Mouse (Mus musculus) liver, embryonic 16.5 days (tissue): ENCODE measurements at regions not wholly inside any gene's neighbourhood (a gene's known extent, or its start where the extent isn't known, plus 50 kb on each side); places are given as distances from the start of the nearest gene placed in this dataset.

Experiments
- ATAC-seq: fragments of 200-750 bp; cut with Nextera tagmentation; 2 replicates; pipeline ENCODE4 v1.8.0; 2017; ENCODE audit warnings: low read depth, mild to moderate bottlenecking, moderate number of reproducible peaks, moderate library complexity
- H3K27ac ChIP-seq: fragments of 300-500 bp; sonication (generic); 2 replicates; pipeline ENCODE4 v1.5.1; 2014; ENCODE audit warnings: mild to moderate bottlenecking, low read length
- H3K27me3 ChIP-seq: fragments of 300-500 bp; sonication (generic); 2 replicates; pipeline ENCODE4 v1.6.1; 2014; ENCODE audit warnings: low read depth, low read length, mixed read lengths; ENCODE audit not compliant: control insufficient read depth, insufficient read depth
- H3K36me3 ChIP-seq: fragments of 300-500 bp; sonication (generic); 2 replicates; pipeline ENCODE4 v1.6.1; 2014; ENCODE audit warnings: mild to moderate bottlenecking; ENCODE audit not compliant: control insufficient read depth, insufficient read depth
- H3K4me1 ChIP-seq: fragments of 300-500 bp; sonication (generic); 2 replicates; pipeline ENCODE4 v1.6.1; 2014; ENCODE audit warnings: low read depth, low read length, mixed read lengths; ENCODE audit not compliant: control insufficient read depth
- H3K4me2 ChIP-seq: fragments of 300-500 bp; sonication (generic); 2 replicates; pipeline ENCODE4 v1.6.1; 2014; ENCODE audit warnings: low read depth, low read length, mixed read lengths
- H3K4me3 ChIP-seq: fragments of 300-500 bp; sonication (generic); 2 replicates; pipeline ENCODE4 v1.5.1; 2014; ENCODE audit warnings: low read depth, mild to moderate bottlenecking, low read length
- H3K9ac ChIP-seq: fragments of 300-500 bp; sonication (generic); 2 replicates; pipeline ENCODE4 v1.6.1; 2014; ENCODE audit warnings: low read depth, low read length
- H3K9me3 ChIP-seq: fragments of 300-500 bp; sonication (generic); replicated peaks from 2 replicates; pipeline ENCODE4 v1.6.1; 2016; ENCODE audit warnings: low read length; ENCODE audit not compliant: control insufficient read depth
- WGBS: fragments of 180-500 bp; shearing (Covaris S2); extraction: QIAGEN DNeasy Blood & Tissue Kit; methylation state at CpG from one replicate; pipeline ENCODE4 v1.1.7; 2014; ENCODE audit not compliant: insufficient replicate concordance; 5-methylcytosine and 5-hydroxymethylcytosine counted together

DNA sequence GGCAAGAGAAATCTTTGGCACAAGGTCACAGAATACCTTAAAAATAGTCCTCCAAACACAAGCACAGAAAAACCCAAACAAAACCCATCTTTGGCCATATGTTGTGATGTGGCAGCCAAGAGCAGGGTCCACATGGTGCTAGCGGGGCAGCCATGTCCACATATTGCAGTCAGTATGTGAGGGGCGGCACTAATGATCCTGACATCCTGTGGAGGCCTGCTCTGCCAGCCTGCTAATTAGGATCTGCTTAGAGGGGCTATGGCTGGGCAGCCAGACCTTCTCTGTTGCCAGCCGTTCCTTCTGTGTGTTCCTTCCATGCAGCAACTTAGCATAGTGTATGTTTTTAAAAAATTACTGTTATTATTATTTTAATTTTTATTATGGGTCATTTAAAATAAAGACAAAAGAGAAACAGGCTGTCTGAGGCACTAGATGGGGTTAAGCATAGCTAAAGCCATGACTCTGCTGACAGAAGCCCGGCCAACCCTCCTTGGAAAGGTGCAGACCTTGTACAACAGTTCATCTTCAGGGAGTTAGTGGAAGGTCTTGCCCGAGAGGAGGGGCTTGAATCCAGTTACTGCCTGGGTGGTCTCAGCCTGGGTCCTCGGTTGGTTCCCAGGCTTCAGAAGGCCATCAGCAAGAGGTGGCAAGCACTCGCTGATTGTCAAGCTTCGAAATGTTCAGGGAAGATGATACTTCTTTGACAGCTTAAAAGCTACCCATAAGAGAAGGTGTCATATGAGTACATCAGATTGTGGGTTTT is 487.1 kb downstream of the Dhx35 start:
- ATAC-seq = no peak
- Histone ChIP-seq H3K27ac (no peak overlapping the region), H3K4me2 (no peak overlapping the region), H3K9ac (no peak overlapping the region), H3K36me3 (no peaks in the 10 kb centered on the region), H3K4me1 (no peaks in the 10 kb centered on the region), H3K4me3 (no peak overlapping the region), H3K9me3 (no peaks in the 10 kb centered on the region), H3K27me3 (no peaks in the 10 kb centered on the region)
- 57% methylated on average over 8 of the region's 8 CpGs for WGBS

DNA sequence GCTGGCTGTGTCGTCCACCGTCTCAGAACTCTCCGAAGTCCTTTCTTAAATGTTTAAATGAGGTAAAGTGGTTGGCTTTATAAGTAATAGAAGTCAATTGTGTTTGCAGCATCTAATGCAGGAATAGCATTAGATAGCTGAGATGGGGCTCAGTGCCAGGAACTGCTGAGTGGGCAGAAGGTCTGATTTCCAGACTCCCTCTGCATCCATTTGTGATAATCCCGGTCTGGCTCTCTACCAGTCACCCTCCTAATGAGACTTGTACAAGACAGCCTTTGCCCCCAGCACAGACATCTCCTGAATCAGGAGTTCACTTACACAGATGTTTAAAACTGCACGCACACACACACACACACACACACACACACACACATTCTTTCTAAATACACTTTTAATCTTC is 489.5 kb downstream of the Dhx35 start:
- no peak overlapping the region for H3K9ac ChIP-seq
- H3K36me3 ChIP-seq = no peaks in the 10 kb centered on the region
- ATAC-seq = no peak
- H3K4me1 ChIP-seq = no peaks in the 10 kb centered on the region
- H3K27me3 ChIP-seq = no peaks in the 10 kb centered on the region
- no peak overlapping the region for H3K27ac ChIP-seq
- no peaks in the 10 kb centered on the region for H3K9me3 ChIP-seq
- WGBS = 64% methylated on average over 5 of the region's 5 CpGs
- no peak overlapping the region for H3K4me2 ChIP-seq
- H3K4me3 ChIP-seq = no peak overlapping the region

DNA sequence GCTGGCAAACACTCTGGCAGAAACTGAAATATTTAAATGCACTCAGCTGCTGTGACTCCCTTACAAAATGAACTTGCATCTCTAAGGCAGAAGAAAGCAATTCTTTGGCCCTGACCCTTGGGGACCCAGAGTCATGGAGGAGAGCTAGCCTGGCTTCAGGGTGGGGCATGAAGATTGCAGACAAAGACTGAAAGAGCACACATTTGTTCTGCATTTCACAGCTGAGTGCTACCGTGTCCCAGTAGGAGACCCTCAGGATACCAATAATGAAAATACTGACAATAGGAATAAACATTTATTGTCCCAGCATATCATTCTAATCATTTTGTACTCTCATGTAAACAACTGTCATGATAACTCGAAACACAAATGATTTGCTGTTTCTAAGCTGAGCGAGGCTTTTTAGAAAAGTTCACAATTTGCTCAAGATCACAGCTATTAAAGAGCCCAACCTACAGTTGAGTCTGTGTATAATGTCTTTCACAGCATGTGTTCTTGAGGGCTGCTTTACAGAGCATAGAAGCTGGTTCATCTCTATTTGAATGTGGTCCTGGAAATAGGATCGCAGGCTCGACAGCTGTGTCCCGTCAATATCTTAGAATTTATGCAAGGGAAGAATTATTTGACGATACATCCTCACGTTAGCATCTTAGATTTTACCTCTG is 490.1 kb downstream of the Dhx35 start:
- no peak for ATAC-seq
- WGBS = 71% methylated on average over 8 of the region's 8 CpGs
- no peaks in the 10 kb centered on the region for H3K27me3 ChIP-seq
- no peaks in the 10 kb centered on the region for H3K9me3 ChIP-seq
- no peaks in the 10 kb centered on the region for H3K4me1 ChIP-seq
- H3K36me3 ChIP-seq = no peaks in the 10 kb centered on the region
- H3K27ac ChIP-seq = no peak overlapping the region
- H3K4me3 ChIP-seq = no peak overlapping the region
- H3K9ac ChIP-seq = no peak overlapping the region
- no peak overlapping the region for H3K4me2 ChIP-seq

DNA sequence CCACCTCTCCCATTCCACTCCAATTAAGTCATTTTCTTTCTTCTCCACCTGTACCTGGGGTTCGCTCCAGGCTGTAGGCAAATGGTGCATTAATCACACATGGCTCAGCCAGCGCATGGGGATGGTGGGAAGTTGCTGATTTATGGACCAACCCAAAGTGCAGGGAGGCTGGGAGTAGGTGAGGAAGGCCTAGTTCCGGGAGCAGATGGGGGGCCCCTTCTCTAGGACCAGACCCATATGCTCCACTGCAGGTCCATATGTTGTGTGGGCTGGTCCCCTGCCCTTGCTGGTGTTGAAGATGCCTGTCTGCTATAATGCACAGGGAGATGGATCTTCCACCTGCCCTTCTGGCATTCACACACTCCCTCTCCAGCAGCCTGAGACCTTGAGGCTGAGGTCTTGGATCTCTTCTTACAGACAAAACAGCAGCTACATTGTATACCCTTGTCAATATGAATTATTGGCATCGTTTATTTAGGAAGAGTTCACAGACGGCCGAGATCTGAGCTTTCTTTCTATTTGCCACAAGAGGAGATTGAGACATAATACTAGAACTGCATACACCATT is 493.5 kb downstream of the Dhx35 start:
- Histone ChIP-seq H3K36me3 (no peaks in the 10 kb centered on the region), H3K4me1 (no peaks in the 10 kb centered on the region), H3K9me3 (no peaks in the 10 kb centered on the region), H3K27ac (no peak overlapping the region), H3K27me3 (no peaks in the 10 kb centered on the region), H3K4me2 (no peak overlapping the region), H3K9ac (no peak overlapping the region), H3K4me3 (no peak overlapping the region)
- no peak for ATAC-seq
- 59% methylated on average over 6 of the region's 6 CpGs for WGBS

DNA sequence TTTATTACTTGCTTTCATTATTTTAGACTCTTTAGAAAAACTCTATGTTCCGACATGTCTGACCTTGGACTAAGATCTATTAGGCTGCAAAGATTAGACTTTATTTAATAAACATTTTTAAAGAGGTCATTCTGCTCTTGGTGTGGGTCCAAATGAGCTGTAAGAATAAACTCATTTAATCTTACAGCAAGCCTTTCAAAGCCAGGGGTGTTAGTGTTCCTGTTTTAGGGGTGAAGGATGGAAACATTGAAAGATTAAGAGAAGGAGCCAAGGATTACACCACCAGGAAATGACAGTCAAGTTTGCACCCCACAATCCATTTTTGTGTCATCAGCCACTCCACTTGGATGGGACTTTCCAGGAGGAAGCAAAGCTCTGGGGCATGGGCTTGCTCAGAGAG is 495.5 kb downstream of the Dhx35 start:
- ATAC-seq = no peak
- no peak overlapping the region for H3K27ac ChIP-seq
- H3K36me3 ChIP-seq = no peaks in the 10 kb centered on the region
- no peak overlapping the region for H3K4me2 ChIP-seq
- H3K4me1 ChIP-seq = no peaks in the 10 kb centered on the region
- WGBS = 59% methylated on average over 1 of the region's 1 CpGs
- no peak overlapping the region for H3K4me3 ChIP-seq
- H3K9me3 ChIP-seq = no peaks in the 10 kb centered on the region
- no peaks in the 10 kb centered on the region for H3K27me3 ChIP-seq
- H3K9ac ChIP-seq = no peak overlapping the region

DNA sequence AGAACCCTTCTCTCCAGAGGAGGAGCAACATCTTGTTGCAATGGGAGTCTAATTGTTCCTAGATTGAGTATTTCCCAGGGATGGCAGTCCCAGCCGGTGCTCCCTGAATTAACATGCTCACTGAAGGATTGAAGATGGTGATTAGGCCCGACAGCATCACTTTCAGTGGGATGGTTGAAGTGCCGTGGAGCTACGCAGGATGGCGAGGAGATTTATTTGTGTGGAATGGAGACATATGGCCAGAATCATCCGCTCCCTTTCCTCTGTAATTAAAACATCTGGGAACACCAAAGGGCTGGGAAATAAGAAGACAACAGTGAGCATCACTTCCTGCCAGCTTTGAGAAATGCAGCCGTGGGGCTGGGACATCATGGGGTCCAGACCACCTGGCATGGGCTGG is 512.4 kb downstream of the Dhx35 start:
- H3K9ac ChIP-seq = no peak overlapping the region
- H3K4me2 ChIP-seq = no peak overlapping the region
- H3K27ac ChIP-seq = no peak overlapping the region
- H3K4me3 ChIP-seq = no peak overlapping the region
- WGBS = 59% methylated on average over 7 of the region's 7 CpGs
- no peaks in the 10 kb centered on the region for H3K27me3 ChIP-seq
- H3K4me1 ChIP-seq = no peaks in the 10 kb centered on the region
- H3K9me3 ChIP-seq = no peaks in the 10 kb centered on the region
- H3K36me3 ChIP-seq = no peaks in the 10 kb centered on the region
- ATAC-seq = no peak

DNA sequence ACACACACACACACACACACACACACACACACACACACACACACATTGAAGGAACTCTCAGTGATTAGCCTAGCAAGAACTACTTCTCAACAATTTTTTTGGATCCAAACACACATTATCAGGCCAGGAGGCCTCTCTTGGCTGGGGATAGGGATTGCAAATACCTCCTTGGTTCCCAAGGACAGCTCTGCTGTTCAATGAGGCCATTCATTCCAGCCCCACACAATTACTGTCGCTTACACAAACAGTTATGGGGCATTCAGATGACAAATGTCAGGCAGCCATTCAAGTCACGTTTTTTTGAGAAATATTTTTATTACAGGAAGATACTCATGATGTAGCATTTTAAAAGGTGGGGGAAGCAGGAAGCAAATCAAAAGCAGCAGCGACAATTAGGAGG is 540.1 kb downstream of the Dhx35 start:
- no peak overlapping the region for H3K4me3 ChIP-seq
- ATAC-seq = no peak
- H3K4me2 ChIP-seq = no peak overlapping the region
- H3K4me1 ChIP-seq = no peaks in the 10 kb centered on the region
- H3K9ac ChIP-seq = no peak overlapping the region
- H3K27me3 ChIP-seq = no peaks in the 10 kb centered on the region
- H3K27ac ChIP-seq = no peak overlapping the region
- no peaks in the 10 kb centered on the region for H3K9me3 ChIP-seq
- 43% methylated on average over 3 of the region's 3 CpGs for WGBS
- H3K36me3 ChIP-seq = no peaks in the 10 kb centered on the region

DNA sequence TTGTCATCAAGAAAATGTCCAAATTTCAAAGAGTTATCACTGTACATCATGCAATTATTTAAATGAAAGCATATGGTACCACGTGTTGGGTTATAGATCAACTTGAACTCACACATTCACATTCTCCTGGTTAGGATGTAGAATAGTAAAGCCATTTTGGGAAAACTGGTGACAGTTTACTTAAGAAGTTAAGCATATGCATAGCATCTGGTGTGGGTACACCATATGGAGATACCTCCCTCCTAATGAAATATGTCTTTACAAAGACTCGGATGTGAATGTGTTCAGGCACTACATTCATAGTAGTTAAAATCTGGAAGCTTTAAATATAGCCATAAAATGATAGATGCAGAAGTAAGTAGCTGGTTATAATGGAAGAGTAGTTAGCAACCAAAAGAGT is 542.0 kb downstream of the Dhx35 start:
- no peaks in the 10 kb centered on the region for H3K4me1 ChIP-seq
- H3K27me3 ChIP-seq = no peaks in the 10 kb centered on the region
- no peak overlapping the region for H3K27ac ChIP-seq
- H3K4me3 ChIP-seq = no peak overlapping the region
- no peak overlapping the region for H3K9ac ChIP-seq
- no peak for ATAC-seq
- H3K4me2 ChIP-seq = no peak overlapping the region
- H3K36me3 ChIP-seq = no peaks in the 10 kb centered on the region
- WGBS = 51% methylated on average over 2 of the region's 2 CpGs
- H3K9me3 ChIP-seq = no peaks in the 10 kb centered on the region
